Mouse (Mus musculus) C2C12 (cell line): Measurements from ENCODE around the gene Srbd1. TPM values are rescaled to one million over a fixed set of nuclear protein-coding genes. Genes with fewer than 3 reads are reported as not detected.

Experiments used
- H3K27me3 ChIP-seq: one replicate; pipeline ENCODE4 v1.6.1; 2011; ENCODE audit not compliant: control insufficient read depth, insufficient read depth, insufficient read length
- H3K36me3 ChIP-seq: one replicate; pipeline ENCODE4 v1.6.1; 2011; ENCODE audit not compliant: control insufficient read depth, insufficient read depth
- H3K4me3 ChIP-seq: one replicate; pipeline ENCODE4 v1.5.1; 2011; ENCODE audit warnings: mild to moderate bottlenecking, control low read depth; ENCODE audit not compliant: poor library complexity, insufficient read depth, severe bottlenecking
- H3K79me2 ChIP-seq: one replicate; pipeline ENCODE4 v1.6.1; 2011; ENCODE audit not compliant: control insufficient read depth, insufficient read depth
- H3K79me3 ChIP-seq: one replicate; pipeline ENCODE4 v1.6.1; 2011; ENCODE audit warnings: low read depth, control low read depth
- H3ac ChIP-seq: one replicate; pipeline ENCODE3; 2011; ENCODE audit warnings: low read depth; ENCODE audit not compliant: control insufficient read depth, insufficient read length
- CEBPB ChIP-seq: IDR thresholded peaks from one replicate; pipeline ENCODE4 v1.6.1; 2011; ENCODE audit warnings: low read depth, mild to moderate bottlenecking, control low read depth, moderate library complexity
- CTCF ChIP-seq: IDR thresholded peaks from one replicate; pipeline ENCODE4 v1.5.1; 2011; ENCODE audit not compliant: control insufficient read depth, insufficient read depth, insufficient read length
- FOSL1 ChIP-seq: IDR thresholded peaks from one replicate; pipeline ENCODE4 v1.8.0; 2011; ENCODE audit warnings: mild to moderate bottlenecking, low read length; ENCODE audit not compliant: poor library complexity, insufficient read depth, severe bottlenecking
- MAX ChIP-seq: IDR thresholded peaks from one replicate; pipeline ENCODE4 v1.6.1; 2011; ENCODE audit warnings: mild to moderate bottlenecking, control low read depth
- MYOD1 ChIP-seq: IDR thresholded peaks from one replicate; pipeline ENCODE4 v1.6.1; 2011; ENCODE audit warnings: low read depth; ENCODE audit not compliant: control insufficient read depth, insufficient read length
- MYOG ChIP-seq: IDR thresholded peaks from one replicate; pipeline ENCODE4 v1.6.1; 2011; ENCODE audit not compliant: control insufficient read depth, insufficient read length; ENCODE audit errors: extremely low read depth
- USF1 ChIP-seq: IDR thresholded peaks from one replicate; pipeline ENCODE4 v1.6.1; 2011; ENCODE audit warnings: low read depth, mild to moderate bottlenecking, control low read depth, moderate library complexity
- polyA plus RNA-seq: library from polyadenylated mRNA; unstranded; fragments of >200 nt; fragmentation: generic; extraction: Trizol; gene quantifications from one replicate; pipeline ENCODE4 v1.2.1, GENCODE M21; 2012; ENCODE audit warnings: missing spikeins

Gene Srbd1
- polyA plus RNA-seq, 1 experiment: 7.6 TPM

DNA sequence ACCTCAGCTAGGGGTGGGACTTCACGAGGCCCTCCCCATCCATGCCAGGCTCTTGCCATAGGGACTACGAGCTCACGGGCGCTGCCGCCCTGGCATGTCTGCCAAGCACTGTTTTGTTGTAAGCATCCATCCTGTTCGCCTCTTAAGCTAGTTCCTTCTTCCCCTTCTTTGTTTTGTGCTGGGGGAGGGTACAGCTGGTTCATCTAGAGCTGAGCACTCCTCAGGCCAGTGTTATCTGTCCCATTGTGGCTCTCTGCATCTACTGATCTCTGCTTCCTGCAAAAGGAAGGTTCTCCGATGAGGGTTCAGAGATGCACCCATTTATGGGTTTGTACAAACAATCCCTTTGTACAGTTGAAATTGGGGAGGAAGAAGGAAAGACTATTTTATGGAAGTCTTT lies 31.7 kb upstream of the Srbd1 start:
- H3K36me3 ChIP-seq: no peaks in the 10 kb centered on the region
- no peaks in the 10 kb centered on the region for H3K79me2 ChIP-seq
- no peak overlapping the region for H3K4me3 ChIP-seq
- no peaks in the 10 kb centered on the region for H3K27me3 ChIP-seq
- H3K79me3 ChIP-seq: no peaks in the 10 kb centered on the region
- H3ac ChIP-seq: no peak overlapping the region
- TF ChIP-seq CTCF (no peak), USF1 (no peak), MYOD1 (no peak), MYOG (no peak), MAX (no peak), CEBPB (no peak)

DNA sequence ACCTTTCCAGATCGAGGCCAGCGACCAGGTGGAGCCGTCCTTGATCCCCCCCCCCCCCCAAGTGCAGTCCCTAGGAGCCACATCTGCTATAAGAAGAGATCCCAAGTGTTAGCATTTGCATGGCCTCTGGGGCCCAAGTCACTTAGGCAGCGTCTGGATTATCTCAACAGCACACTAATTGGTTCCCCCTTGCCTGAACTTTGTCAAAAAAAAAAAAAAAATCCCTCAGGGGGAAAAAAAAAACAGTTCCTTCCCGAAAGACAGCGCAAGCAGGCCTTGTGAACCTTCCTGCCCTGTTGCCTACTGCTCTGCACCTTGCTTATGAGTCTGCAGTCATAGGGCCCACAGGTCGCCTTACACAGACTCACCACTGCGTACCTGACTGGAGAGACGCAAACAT lies 30.5 kb upstream of the Srbd1 start:
- Histone ChIP-seq H3K4me3 (no peak overlapping the region), H3K79me2 (no peaks in the 10 kb centered on the region), H3K36me3 (no peaks in the 10 kb centered on the region), H3K27me3 (no peaks in the 10 kb centered on the region), H3K79me3 (no peaks in the 10 kb centered on the region), H3ac (no peak overlapping the region)
- TF ChIP-seq FOSL1 (no peak), USF1 (no peak), MAX (no peak), MYOD1 (no peak), CEBPB (no peak), CTCF (no peak), MYOG (no peak)

DNA sequence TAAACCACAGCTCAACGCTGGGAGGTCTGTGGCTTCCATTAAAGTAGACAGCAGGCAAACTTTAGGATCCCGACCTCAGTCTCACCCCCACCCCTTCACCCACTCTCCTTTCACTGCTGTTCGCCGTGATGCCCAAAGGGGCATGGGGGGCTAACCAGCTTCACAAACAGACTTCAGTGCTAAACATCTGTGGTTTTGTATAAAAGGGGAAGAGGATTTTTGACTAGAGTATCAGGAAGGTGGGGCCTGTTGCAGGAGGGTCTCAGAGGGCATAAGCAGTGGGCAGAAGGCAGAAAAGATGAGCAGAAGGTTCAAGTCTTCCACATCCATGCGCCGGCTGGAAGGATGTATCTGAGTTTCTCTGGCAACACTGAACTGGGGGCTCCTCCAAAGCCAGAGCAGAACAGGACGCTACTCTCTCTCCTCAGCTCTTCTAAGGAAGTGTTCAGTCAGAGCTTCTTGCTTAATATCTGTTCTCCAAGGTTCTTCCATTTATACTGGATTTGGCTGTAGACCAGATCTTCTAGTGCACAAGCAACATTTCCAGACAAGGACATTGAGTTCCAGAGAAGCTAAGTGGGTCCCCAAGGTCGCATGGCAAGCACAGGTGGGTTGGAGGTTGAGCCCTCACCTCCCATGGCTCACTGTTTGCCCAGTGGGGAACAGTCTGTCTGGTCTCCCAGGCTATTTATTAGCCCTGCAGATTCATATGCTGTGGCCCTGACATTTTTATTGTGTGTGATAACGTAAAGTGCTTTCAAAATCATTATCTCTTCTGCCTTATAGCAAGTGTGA lies 25.4 kb upstream of the Srbd1 start:
- Histone ChIP-seq H3K79me2 (no peaks in the 10 kb centered on the region), H3ac (no peak overlapping the region), H3K79me3 (no peaks in the 10 kb centered on the region), H3K36me3 (no peaks in the 10 kb centered on the region), H3K27me3 (no peaks in the 10 kb centered on the region), H3K4me3 (no peak overlapping the region)
- TF ChIP-seq CEBPB (no peak), MYOG (no peak), FOSL1 (no peak), USF1 (no peak), MAX (no peak), CTCF (no peak)

DNA sequence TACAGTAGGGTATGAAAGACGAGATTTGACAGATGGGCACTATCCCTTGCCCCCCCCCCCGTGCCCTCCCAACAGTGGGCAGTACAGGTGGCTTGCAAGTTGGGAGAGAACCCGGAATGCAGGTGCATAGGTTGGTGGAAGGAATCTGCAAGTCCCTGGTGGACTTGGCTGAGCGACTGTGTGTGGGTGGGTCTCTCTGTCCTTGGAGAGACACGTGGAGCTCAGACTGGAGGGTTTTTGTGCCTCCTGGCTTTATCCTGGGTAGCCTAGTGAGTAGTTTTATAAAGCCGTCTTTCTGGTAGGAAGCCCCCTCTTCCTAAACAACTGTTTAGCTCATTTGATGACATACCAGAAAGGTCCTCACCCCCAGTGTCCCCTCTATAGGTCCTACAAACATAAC lies 24.1 kb upstream of the Srbd1 start:
- no peaks in the 10 kb centered on the region for H3K27me3 ChIP-seq
- no peak for TF ChIP-seq CEBPB
- TF ChIP-seq MAX: no peak
- no peak for TF ChIP-seq CTCF
- no peak for TF ChIP-seq FOSL1
- no peak for TF ChIP-seq USF1
- no peak for TF ChIP-seq MYOG
- TF ChIP-seq MYOD1: no peak
- H3K79me3 ChIP-seq: no peaks in the 10 kb centered on the region
- H3ac ChIP-seq: no peak overlapping the region
- no peaks in the 10 kb centered on the region for H3K79me2 ChIP-seq
- no peak overlapping the region for H3K4me3 ChIP-seq
- H3K36me3 ChIP-seq: no peaks in the 10 kb centered on the region

GRCm38 (mm10) chr17:86168231-86168981 lies 23.4 kb upstream of the Srbd1 start:
- no peaks in the 10 kb centered on the region for H3K36me3 ChIP-seq
- no peaks in the 10 kb centered on the region for H3K27me3 ChIP-seq
- no peak for TF ChIP-seq CTCF

More at GRCm38 (mm10) chr17:86168231-86168981, 23.4 kb upstream of the Srbd1 start:
- H3ac ChIP-seq: peak overlapping the region; percentile 80
- H3K4me3 ChIP-seq: peak overlapping the region; percentile 64
- H3K79me2 ChIP-seq: no peaks in the 10 kb centered on the region
- H3K79me3 ChIP-seq: no peaks in the 10 kb centered on the region
